Mouse (Mus musculus) lung, adult 10 weeks (tissue): ENCODE results near the gene Slc25a30. TPM values are rescaled to one million over a fixed set of nuclear protein-coding genes. Genes with fewer than 3 reads are reported as not detected.

ENCODE experiments used
- polyA plus RNA-seq: library from polyadenylated mRNA; stranded (reverse); fragments of 350-450 nt; fragmentation: Illumina TruSeq; extraction: RNeasy Lipid Tissue Mini Kit (QIAGEN cat#74804); gene quantifications from one replicate; pipeline ENCODE4 v1.2.3, GENCODE M21; 2014; ENCODE audit warnings: low read depth, low replicate concordance; ENCODE audit not compliant: insufficient read depth

Gene Slc25a30
- polyA plus RNA-seq = 5.4 TPM

DNA sequence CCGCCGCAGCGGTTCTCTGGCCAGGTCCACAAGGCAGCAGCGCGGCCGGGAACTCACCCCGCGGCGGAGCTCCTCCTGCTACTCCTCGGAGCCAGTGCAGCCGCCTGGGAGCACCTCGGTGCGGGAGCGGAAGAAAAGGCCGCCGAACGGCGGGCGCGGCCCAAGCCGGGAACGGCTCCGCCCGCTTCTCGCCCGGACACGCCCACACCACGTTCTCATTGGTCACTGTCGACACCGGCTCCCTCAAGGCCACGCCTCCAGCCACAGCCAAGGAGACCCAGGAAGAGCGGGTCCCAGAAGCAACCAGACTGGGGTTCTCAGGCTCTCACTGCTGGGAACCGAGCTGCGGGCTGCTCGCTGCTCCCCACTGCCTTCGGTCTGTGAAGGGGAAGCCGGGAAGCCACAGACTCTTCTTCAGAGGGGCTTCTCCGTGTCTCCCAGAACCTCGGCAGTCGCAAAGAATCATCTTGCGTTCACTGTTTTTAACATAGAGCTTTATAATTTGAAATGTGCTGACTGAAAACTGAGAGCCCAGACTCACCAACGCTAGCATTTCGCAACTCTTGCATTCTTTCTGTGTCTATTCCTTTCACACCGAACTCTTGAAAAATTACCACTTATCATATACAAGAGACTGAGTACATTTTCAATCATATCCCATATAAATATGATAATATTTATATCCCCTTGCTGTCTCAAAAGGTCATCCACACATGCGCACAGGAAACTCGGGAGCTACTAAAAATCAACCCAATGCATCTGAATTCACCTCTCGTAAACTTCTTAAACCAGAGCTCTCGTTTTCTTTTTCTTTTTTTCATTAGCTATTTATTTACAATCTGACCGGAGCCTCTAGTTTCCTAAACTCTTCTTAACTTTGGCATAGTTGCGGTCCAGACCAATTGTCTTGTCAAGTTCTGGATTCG lies at the start of gene Slc25a30:
TSS of gene Slc25a30 (minus strand) at position 170 of the 926 bp plus-strand sequence.

DNA sequence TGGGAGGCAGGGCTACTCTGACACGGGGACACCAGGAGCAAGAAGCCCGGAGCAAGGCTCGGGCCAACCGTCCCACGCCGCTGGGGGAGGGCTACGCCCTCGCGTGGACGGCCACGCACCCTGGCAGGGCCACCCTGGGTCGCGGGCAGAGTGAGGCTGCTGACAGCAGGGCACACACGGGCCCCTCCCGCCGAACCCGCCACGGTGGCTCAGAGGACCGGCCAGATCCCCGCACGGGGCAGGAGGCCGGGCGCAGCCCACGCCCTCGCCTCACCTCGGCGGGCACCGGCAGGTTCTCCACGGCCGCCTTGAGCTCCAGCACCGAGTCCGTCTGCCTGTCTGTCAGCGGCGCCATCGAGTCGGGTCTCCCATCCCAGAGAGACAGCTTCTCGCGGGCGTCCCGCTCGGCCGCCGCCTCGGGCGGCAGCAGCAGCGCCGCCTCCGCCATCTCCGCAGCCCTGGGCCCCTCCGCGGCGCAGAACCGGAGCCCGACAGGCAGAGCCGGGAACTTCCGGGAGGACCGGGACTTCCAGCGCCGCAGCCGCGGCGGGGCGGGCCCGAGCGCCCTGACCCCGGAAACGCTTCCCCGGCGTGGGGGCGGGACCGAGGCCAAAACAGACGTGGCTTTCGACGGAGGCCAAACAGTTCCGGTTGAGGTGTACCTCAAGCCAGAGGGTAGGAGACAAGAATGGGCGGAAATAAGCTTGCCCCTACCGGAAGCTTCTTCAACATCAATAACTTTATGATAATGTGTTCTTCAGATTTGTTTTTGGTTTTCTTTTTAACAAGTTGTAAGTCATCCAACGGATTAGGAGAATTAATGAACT lies 32.6 kb downstream of the Slc25a30 start, which contains the start of gene Cog3:
TSS of gene Cog3 (minus strand) at position 527 of the 827 bp plus-strand sequence.

Other genes with a start within 250 kb of the Slc25a30 start
- not detected for gene Spert, start 193.9 kb downstream of the Slc25a30 start, polyA plus RNA-seq
- gene Erich6b, start 144.8 kb downstream of the Slc25a30 start, polyA plus RNA-seq = not detected
- 12.6 TPM for gene Cog3, start 32.5 kb downstream of the Slc25a30 start, polyA plus RNA-seq
- 5,127 TPM for gene Tpt1, start 58.1 kb upstream of the Slc25a30 start, polyA plus RNA-seq
- gene Kctd4, start 168.0 kb upstream of the Slc25a30 start, polyA plus RNA-seq = not detected
- gene Gtf2f2, start 223.8 kb upstream of the Slc25a30 start, polyA plus RNA-seq = 13.7 TPM